Mouse (Mus musculus): ENCODE measurements around the gene Actr3b.

DNA sequence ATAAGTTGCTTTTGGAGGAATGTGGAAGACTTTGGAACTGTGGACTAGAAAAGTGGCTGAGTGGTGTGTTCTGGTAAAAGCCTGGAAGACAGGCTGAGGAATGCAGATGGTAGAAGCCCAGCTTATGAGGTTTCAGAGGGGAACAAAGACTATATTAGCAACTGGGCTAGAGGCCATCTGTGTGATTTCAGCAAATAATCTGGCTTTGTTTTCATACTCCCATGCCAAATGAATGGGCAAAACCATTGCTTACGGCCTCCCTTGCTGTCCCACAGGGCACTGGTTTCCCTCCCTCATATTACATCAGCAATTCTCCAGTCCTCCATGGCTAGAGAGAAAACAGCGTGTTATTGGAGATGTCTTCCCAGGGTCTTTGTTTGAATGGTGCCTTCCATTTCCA is 36.8 kb upstream of the Actr3b start:
- no peak for TF ChIP-seq CTCF (IDR thresholded peaks at IDR 0.05; ENCODE audit: low read depth, low read length)
- TF ChIP-seq POLR2AphosphoS5 (IDR thresholded peaks at IDR 0.05; ENCODE audit: insufficient replicate concordance, low read depth, low read length): no peak
- TF ChIP-seq GATA1 (IDR thresholded peaks at IDR 0.05; ENCODE audit: borderline replicate concordance, low read length): no peak
- no peak for TF ChIP-seq TAL1 (conservative IDR thresholded peaks at IDR 0.05; ENCODE audit: low read depth, low read length)
